Mouse (Mus musculus) heart, embryonic 15.5 days (tissue): Measurements from ENCODE around the gene Amn1. TPM values are rescaled to one million over a fixed set of nuclear protein-coding genes. Genes with fewer than 3 reads are reported as not detected.
"Not testable (repeated sequence)": the region's sequence is repeated elsewhere in the genome, so short reads cannot be mapped to it uniquely, and the experiment has no call there.

Source experiments
- ATAC-seq: fragments of 200-750 bp; cut with Nextera tagmentation; replicated peaks from 2 replicates; pipeline ENCODE4 v1.8.0; 2017; ENCODE audit warnings: low read depth, moderate TSS enrichment; ENCODE audit not compliant: insufficient number of reproducible peaks, insufficient read depth, low FRiP score
- H3K27ac ChIP-seq: fragments of 300-500 bp; sonication (generic); 2 replicates; pipeline ENCODE4 v1.5.1; 2015; ENCODE audit warnings: mild to moderate bottlenecking, inconsistent platforms
- H3K27me3 ChIP-seq: fragments of 300-500 bp; sonication (generic); 2 replicates; pipeline ENCODE4 v1.6.1; 2015; ENCODE audit warnings: inconsistent platforms
- H3K36me3 ChIP-seq: fragments of 300-500 bp; sonication (generic); 2 replicates; pipeline ENCODE4 v1.6.1; 2015; ENCODE audit warnings: mild to moderate bottlenecking, inconsistent platforms
- H3K4me1 ChIP-seq: fragments of 300-500 bp; sonication (generic); replicated peaks from 2 replicates; pipeline ENCODE4 v1.6.1; 2015; ENCODE audit warnings: inconsistent platforms
- H3K4me2 ChIP-seq: fragments of 300-500 bp; sonication (generic); 2 replicates; pipeline ENCODE4 v1.6.1; 2015; ENCODE audit warnings: inconsistent platforms, mild to moderate bottlenecking, moderate library complexity
- H3K4me3 ChIP-seq: fragments of 300-500 bp; sonication (generic); 2 replicates; pipeline ENCODE4 v1.5.1; 2015; ENCODE audit warnings: mild to moderate bottlenecking, inconsistent platforms
- H3K9ac ChIP-seq: fragments of 300-500 bp; sonication (generic); 2 replicates; pipeline ENCODE4 v1.6.1; 2015; ENCODE audit warnings: mild to moderate bottlenecking, inconsistent platforms
- H3K9me3 ChIP-seq: fragments of 300-500 bp; sonication (generic); replicated peaks from 2 replicates; pipeline ENCODE4 v1.6.1; 2016; ENCODE audit warnings: inconsistent platforms
- WGBS: fragments of 180-500 bp; shearing (Covaris S2); methylation state at CpG from one replicate; pipeline ENCODE4 v1.1.7; 2015; ENCODE audit warnings: mixed read lengths; 5-methylcytosine and 5-hydroxymethylcytosine counted together
- polyA plus RNA-seq: library from polyadenylated mRNA; unstranded; fragments of >200 nt; fragmentation: Nextera tagmentation; extraction: Ambion mirVana; gene quantifications from 2 replicates; pipeline ENCODE4 v1.2.1, GENCODE M21; 2015

The Amn1 gene
- polyA plus RNA-seq, 1 experiment from 2014 or later, result 26.7 TPM

DNA sequence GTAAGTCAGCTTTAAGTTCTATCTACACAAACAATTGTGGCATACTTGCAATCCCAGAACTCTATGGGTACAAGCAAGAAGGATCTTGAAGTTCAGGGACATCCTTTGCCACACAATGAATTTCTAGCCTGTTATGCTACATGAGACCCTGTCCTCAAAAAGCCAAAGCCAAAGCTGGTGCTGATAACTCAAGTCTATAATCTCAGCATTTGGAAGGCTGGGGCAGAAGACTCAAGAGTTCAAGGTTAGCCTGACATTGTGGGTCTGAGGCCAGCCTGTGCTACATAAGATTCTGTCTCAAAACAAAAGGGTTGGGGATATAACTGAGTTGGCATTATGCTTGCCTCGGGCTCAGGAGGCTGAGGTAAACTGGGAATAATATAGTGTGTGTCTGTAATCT, 1.1 kb downstream of the Amn1 start:
- H3K4me2 ChIP-seq, result peak overlapping the region; percentile 76
- H3K9ac ChIP-seq, result peak overlapping the region; percentile 26; the same call in 1 of the 2 replicates
- H3K27ac ChIP-seq, result no peak overlapping the region
- no peaks in the 10 kb centered on the region for H3K9me3 ChIP-seq
- WGBS, result 62% methylated on average over 1 of the region's 1 CpGs
- no peaks in the 10 kb centered on the region for H3K27me3 ChIP-seq
- peaks cover 14% of the 10 kb centered on the region for H3K4me1 ChIP-seq
- no peak for ATAC-seq
- peaks cover 14% of the 10 kb centered on the region for H3K36me3 ChIP-seq
- peak overlapping the region; percentile 97 for H3K4me3 ChIP-seq

DNA sequence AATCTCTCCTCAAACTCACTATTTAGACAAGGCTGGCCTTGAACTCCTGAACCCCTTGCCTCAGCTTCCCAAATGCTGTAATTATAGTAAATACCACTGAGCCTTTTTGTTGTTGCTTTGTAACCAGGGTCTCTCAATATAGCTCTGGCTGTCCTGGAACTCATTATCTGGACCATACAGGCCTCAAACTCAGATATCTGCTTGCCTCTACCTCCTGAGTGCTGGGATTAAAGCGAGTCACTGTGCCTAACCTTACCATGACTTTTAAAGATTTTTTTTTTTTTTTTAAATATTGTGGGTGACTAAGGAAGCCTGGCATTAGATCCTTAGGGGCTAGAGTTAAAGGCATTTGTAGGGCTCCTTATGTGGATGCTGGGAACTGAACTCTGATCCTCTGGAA, 4.5 kb downstream of the Amn1 start:
- Histone ChIP-seq H3K27ac (no peak overlapping the region), H3K27me3 (no peaks in the 10 kb centered on the region), H3K9me3 (no peaks in the 10 kb centered on the region), H3K4me1 (peaks cover 14% of the 10 kb centered on the region), H3K4me2 (no peak overlapping the region), H3K9ac (no peak overlapping the region), H3K36me3 (peaks cover 39% of the 10 kb centered on the region), H3K4me3 (no peak overlapping the region)
- 87% methylated on average over 1 of the region's 1 CpGs for WGBS
- ATAC-seq, result no peak

DNA sequence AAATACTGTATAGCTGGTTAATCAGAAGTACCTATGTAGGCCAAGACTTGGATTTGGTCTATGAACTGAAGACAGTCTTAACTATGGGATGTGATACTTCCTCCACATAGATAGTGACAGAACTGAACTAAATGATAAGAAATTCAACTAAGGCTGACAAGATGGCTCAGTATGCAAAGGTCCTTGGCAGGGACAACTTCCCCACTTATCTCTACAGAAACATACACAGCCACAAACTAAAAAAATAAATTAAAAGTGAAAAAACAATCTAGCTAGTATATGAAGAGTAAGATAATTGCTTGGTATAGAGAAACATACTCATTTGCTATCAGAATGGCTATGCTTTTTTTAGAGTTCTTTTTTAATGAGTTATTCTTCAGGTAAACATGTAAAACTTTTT, 9.4 kb downstream of the Amn1 start:
- Histone ChIP-seq H3K9ac (no peak overlapping the region), H3K4me3 (no peak overlapping the region), H3K27ac (no peak overlapping the region), H3K9me3 (0 out of 2 replicates have a peak, but pooled peaks cover 6% of the 10 kb centered on the region), H3K27me3 (no peaks in the 10 kb centered on the region), H3K4me1 (no peaks in the 10 kb centered on the region), H3K36me3 (peaks cover 64% of the 10 kb centered on the region), H3K4me2 (no peak overlapping the region)
- ATAC-seq, result no peak

DNA sequence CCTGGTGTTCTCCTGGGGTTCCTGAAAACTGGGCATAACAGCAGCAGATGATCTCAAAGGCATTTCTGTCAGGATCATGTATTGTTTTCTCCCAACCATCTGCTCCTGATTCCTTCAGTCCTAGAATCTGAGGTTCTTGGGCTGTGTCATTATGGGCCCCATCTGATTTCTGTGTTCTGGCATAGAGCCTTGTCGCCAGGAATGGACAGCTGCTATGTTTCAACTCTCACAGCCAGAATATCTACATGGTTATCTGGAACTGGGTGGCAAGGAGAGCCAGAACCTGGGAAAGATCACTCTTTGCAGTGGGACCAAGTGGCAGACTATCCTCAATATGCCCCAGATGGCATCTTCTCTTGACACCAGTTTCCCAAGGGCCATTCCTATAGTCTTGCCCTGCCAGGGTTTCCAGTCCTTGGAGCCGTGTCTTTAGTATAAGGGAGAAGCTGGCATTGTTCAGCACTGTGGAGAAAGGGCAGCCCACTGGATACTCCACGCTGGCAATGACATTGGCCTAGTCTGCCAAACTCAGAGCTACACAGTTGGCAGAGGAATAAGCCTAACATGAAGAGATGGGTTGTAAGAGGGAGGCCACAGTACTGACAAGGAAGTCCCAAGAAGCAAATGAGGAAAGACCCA, 13.5 kb downstream of the Amn1 start:
- Histone ChIP-seq H3K36me3 (peaks cover 33% of the 10 kb centered on the region), H3K4me1 (no peaks in the 10 kb centered on the region), H3K4me2 (no peak overlapping the region), H3K9ac (no peak overlapping the region), H3K9me3 (0 out of 2 replicates have a peak, but pooled peaks cover 6% of the 10 kb centered on the region), H3K27ac (no peak overlapping the region), H3K27me3 (no peaks in the 10 kb centered on the region), H3K4me3 (no peak overlapping the region)
- WGBS, result 83% methylated on average over 3 of the region's 3 CpGs
- no peak for ATAC-seq

DNA sequence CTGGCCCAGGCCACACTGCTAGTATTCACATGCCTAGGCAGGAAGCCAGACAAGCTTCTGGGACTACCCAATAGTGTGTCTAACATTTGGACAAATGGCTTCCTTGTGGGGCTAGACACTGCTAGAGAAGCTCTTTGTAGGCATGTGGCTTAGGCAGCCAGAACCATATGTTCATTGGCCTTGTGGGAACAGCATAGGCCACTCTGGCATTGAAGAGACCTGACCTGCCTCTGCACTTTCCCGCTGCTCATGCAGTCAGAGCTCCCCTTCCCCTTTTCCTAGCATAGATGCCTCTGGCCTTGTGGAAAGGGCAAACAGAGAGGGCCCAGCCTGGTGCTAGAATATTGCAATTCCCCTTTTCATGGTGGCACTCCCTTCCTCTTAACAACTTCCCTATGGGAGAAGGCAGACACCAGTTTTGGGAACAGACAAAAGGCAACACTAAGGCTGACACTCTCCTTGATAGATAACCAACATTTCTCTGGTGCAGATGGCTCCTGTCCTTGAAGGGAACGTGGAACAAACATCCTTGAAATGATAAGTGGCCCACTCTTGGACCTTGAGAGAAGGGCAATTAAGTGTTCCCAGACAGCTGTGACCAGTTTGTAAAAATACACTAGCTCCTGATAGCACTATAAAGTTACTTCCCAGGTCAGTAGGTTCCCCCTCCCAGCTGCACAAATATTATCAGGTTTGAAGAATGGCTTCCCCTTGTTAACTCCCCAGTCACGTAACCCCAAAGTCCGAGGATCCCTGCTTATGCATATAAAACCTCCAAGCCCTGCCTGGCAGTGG, 14.5 kb downstream of the Amn1 start:
- Histone ChIP-seq H3K9me3 (0 out of 2 replicates have a peak, but pooled peaks cover 6% of the 10 kb centered on the region), H3K27ac (no peak overlapping the region), H3K4me1 (no peaks in the 10 kb centered on the region), H3K27me3 (no peaks in the 10 kb centered on the region), H3K36me3 (peaks cover 28% of the 10 kb centered on the region), H3K9ac (no peak overlapping the region), H3K4me3 (no peak overlapping the region), H3K4me2 (no peak overlapping the region)
- ATAC-seq, result no peak
- 48% methylated on average over 4 of the region's 4 CpGs for WGBS

DNA sequence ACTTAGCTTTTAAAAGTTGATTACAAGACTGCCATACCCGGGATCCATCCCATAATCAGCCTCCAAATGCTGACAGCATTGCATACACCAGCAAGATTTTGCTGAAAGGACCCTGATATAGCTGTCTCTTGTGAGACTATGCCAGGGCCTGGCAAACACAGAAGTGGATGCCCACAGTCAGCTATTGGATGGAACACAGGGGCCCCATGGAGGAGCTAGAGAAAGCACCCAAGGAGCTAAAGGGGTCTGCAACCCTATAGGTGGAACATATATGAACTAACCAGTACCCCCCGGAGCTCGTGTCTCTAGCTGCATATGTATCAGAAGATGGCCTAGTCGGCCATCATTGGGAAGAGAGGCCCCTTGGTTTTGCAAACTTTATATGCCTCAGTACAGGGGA, 18.5 kb downstream of the Amn1 start:
- not testable (repeated sequence) for H3K9ac ChIP-seq, H3K4me1 ChIP-seq, ATAC-seq, H3K27ac ChIP-seq, H3K27me3 ChIP-seq, H3K9me3 ChIP-seq, H3K4me3 ChIP-seq, H3K4me2 ChIP-seq
- peaks cover 30% of the 10 kb centered on the region for H3K36me3 ChIP-seq
- 94% methylated on average over 4 of the region's 4 CpGs for WGBS

DNA sequence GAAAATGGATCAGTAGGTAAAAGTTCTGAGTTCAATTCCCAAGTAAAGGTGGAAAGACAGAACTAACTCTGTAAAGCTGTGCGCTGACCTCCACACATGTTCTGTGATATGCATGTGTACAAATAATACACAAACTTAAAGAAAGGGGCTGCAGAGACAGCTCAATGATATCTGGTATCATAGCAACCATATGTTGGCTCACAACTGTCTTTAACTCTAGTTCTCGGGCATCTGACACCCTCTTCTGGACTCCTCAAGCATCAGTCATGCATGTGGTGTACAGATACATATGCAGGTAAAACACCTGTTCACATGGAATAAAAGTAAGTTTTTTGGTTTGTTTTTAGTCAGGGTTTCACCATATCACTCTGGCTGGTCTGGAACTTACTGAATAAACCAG, 20.1 kb downstream of the Amn1 start:
- H3K4me1 ChIP-seq, result no peaks in the 10 kb centered on the region
- H3K4me3 ChIP-seq, result no peak overlapping the region
- H3K27me3 ChIP-seq, result no peaks in the 10 kb centered on the region
- H3K27ac ChIP-seq, result no peak overlapping the region
- 92% methylated on average over 2 of the region's 2 CpGs for WGBS
- no peak overlapping the region for H3K4me2 ChIP-seq
- H3K9me3 ChIP-seq, result peaks cover 5% of the 10 kb centered on the region; the same call in 1 of the 2 replicates
- ATAC-seq, result no peak
- H3K36me3 ChIP-seq, result peaks cover 37% of the 10 kb centered on the region
- no peak overlapping the region for H3K9ac ChIP-seq

DNA sequence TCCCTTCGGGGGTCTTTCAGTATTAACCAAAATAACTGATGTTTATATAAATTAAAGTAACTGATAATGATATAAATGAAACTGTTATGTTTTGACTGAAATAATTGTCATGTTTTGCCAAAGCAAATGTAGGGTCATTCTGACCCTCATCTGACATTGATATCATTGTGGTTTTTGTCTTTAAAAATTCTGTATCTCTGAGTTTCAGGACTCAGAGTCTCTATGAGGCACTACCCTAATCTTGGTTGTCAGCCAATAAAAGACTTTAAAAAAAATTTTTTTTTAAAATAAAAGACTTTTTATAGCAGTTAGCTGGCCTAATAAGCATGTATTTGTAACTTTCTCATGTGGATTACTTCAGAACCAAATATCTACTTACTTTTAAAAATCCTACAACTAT, 20.8 kb downstream of the Amn1 start:
- 91% methylated on average over 1 of the region's 1 CpGs for WGBS
- Histone ChIP-seq H3K36me3 (peaks cover 37% of the 10 kb centered on the region), H3K27ac (no peak overlapping the region)

DNA sequence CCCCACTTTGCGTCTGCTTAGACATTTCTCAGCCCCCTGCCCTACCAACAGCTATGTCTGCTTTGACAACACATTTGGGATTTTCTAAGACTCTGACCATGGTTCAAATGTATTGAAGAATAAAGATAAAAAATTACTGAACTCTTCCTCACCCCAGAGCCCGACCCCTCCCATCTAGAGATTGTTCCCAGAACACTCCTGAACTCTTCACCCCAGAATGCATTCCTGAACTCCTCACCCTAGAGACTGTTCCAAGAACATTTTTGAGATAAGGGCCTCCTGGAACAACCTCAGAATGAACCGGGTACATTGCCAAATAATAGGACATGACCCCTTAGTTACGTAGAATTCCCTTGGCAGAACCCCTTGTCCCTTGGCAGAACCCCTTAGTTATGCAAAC, 21.5 kb downstream of the Amn1 start:
- not testable (repeated sequence) for H3K9me3 ChIP-seq, H3K4me1 ChIP-seq, H3K9ac ChIP-seq, H3K27ac ChIP-seq, H3K27me3 ChIP-seq, H3K4me3 ChIP-seq, ATAC-seq, H3K4me2 ChIP-seq
- 51% methylated on average over 3 of the region's 4 CpGs for WGBS
- peaks cover 37% of the 10 kb centered on the region for H3K36me3 ChIP-seq

More for the DNA sequence above, 20.8 kb downstream of the Amn1 start:
- H3K9me3 ChIP-seq, result peaks cover 5% of the 10 kb centered on the region; the same call in 1 of the 2 replicates
- H3K27me3 ChIP-seq, result no peaks in the 10 kb centered on the region
- H3K4me3 ChIP-seq, result no peak overlapping the region
- no peak overlapping the region for H3K4me2 ChIP-seq
- no peaks in the 10 kb centered on the region for H3K4me1 ChIP-seq
- ATAC-seq, result no peak
- no peak overlapping the region for H3K9ac ChIP-seq

DNA sequence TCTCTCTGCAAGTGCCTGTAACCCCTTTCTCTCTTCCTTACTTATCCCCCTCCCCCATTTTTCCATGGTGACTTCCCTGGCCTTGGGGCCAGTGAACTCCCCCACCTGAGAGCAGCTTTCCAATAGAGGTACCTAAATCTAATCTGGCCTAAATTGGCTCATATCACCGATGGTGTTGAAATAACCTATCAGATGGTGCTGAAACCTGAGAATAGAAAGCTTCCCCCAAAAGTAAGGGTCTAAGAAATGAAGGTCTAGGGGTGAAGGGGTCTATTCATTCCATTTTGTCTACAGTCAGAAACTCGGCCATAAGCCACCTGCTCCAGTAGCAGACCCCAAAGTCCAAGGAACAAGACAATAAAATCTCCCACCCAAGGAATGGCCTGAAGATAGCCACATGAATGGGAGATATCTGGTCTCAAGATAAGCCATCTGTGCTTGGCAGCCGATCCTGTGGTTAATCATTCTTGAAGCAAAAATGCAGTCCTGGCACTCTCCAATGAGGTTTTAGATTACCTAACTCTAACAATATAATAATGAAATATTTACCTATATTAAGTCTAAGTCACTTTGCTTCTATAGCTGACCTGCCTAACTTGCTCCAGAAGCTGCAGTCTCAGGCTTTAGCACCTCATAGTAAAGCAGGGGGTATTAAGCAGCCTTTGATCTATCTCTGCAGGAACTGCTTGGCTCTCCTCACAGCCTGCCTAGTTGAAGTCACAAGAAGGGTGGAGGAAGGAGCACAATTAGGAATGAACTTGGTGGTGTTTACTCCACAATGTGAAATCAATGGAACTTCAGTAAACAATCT, 33.3 kb downstream of the Amn1 start:
- no peak overlapping the region for H3K27ac ChIP-seq
- 45% methylated on average over 3 of the region's 3 CpGs for WGBS
- peaks cover 10% of the 10 kb centered on the region for H3K36me3 ChIP-seq

More for the DNA sequence above, 33.3 kb downstream of the Amn1 start:
- no peak overlapping the region for H3K4me2 ChIP-seq
- no peak for ATAC-seq
- peaks cover 7% of the 10 kb centered on the region; the same call in 1 of the 2 replicates for H3K4me1 ChIP-seq
- no peak overlapping the region for H3K4me3 ChIP-seq
- H3K9ac ChIP-seq, result no peak overlapping the region
- no peaks in the 10 kb centered on the region for H3K27me3 ChIP-seq
- H3K9me3 ChIP-seq, result no peaks in the 10 kb centered on the region
